Mouse (Mus musculus): ENCODE data around the gene Vgll3. TPM values are rescaled to one million over a fixed set of nuclear protein-coding genes. Genes with fewer than 3 reads are reported as not detected.

Gene Vgll3
- polyA plus RNA-seq (2016; fragmentation: Nextera tagmentation; extraction: Ambion mirVana), result 1.7 and 2.4 TPM in 2 replicates

DNA sequence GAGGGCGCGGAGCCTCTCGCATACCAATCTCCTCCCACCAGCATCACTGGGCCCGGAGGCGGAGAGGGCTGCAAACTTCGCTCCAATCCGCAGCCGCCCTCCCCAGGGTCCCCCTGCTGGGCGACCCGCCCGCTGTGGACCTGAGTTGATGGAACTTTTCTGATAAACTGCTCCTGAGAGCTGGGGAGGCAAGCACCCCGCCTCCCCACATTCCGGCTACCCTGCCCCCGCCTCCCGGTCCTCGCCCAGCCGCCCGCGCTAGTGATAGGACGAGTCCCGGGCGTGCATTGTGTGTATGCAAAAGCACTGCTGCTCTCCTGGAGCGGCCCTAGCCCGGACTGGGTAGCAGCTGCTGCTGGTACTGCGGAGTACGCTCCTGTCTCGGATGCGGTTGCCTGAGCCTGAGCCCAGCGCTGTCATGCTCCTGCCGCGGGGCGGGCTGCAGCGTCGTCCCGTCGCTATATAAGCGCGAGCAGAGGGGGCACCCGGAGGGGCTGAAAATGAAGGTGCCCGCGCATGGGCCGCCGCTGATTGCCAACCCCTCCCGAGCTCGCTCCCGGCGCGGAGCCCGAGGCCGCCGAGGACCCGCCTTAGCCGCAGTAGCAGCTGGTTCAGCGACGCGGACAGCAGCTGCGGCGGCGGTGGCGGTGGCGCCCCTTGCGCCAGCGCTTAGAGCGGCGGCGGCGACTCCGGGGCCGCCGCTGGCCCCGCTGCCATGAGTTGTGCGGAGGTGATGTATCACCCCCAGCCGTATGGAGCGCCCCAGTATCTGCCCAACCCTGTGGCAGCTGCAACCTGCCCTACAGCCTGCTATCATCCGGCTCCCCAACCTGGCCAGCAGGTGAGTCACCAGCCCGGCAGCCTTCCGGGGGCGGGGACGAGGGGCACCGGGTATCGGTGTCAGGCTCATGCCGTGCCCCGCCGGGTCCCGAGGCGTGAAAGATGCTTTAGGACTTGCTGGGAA, at the start of gene Vgll3:
Vgll3 (plus strand) TSS at position 340 of the 964 bp plus-strand sequence.
- Histone ChIP-seq H3K4me3 (peak within 1 kb of the TSS; percentile 68), H3K36me3 (replicated peaks) (no peaks in the 10 kb centered on the region), H3K4me1 (peaks cover 9% of the 10 kb centered on the region), H3K27me3 (ENCODE audit: poor library complexity, severe bottlenecking) (peaks cover 27% of the 10 kb centered on the region), H3K9me3 (no peaks in the 10 kb centered on the region; the same call in 1 of the 2 replicates), H3K27ac (peak within 1 kb of the TSS; percentile 82)
- DNase-seq (ENCODE audit: extremely low spot score, low spot score), result peak; percentile 83
- WGBS, result under 1% methylated on average over 86 of the region's 86 CpGs

DNA sequence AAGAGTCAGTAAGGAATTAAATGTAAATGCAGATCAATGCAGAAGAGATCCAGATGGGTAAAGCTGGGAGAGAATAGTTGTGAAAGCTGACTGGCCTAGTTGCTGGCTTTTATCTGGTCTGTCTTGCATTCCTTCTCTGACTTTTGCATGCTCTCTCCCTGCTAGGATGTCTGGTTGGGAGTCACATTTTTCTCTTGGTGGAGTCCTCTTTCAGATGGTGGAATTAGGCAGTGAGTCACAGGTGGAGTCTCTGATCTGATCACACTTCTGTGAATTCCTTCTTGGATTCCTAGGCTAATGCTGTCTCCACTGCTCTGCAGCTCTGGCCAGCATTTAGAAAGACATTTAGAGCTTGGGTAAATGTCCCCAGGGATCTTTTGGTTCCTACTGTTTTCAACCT, 49.1 kb upstream of the Vgll3 start:
- Histone ChIP-seq H3K9me3 (no peaks in the 10 kb centered on the region), H3K27ac (no peak overlapping the region), H3K27me3 (ENCODE audit: poor library complexity, severe bottlenecking) (no peaks in the 10 kb centered on the region), H3K4me3 (no peak overlapping the region), H3K36me3 (replicated peaks) (no peaks in the 10 kb centered on the region), H3K4me1 (no peaks in the 10 kb centered on the region)
- DNase-seq (ENCODE audit: extremely low spot score, low spot score), result no peak

DNA sequence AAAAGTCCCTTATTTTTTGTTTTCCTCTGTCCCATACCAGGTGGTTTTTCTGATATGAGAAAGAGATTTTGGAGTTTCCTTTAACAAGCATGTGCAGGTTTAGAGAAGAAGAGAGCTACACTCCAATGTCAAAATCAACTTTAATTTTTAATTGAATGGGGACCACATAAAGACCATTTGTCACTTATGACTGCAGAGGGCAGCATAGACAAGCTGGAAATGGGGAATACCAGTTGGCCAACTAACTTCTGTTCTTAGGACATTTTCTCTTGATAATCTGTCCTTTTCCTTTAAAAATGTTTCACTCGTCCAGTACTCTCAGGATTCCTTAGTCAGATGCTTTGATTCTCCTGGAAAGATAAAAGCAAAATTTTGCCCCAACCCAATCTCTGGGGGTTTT, 29.1 kb upstream of the Vgll3 start:
- no peak overlapping the region for H3K4me3 ChIP-seq
- no peaks in the 10 kb centered on the region for H3K4me1 ChIP-seq
- H3K27me3 ChIP-seq (ENCODE audit: poor library complexity, severe bottlenecking), result no peaks in the 10 kb centered on the region
- H3K36me3 ChIP-seq (replicated peaks), result no peaks in the 10 kb centered on the region
- no peak for DNase-seq (ENCODE audit: extremely low spot score, low spot score)
- 68% methylated on average over 1 of the region's 1 CpGs for WGBS
- no peak overlapping the region for H3K27ac ChIP-seq
- H3K9me3 ChIP-seq, result 0 out of 2 replicates have a peak, but pooled peaks cover 4% of the 10 kb centered on the region

DNA sequence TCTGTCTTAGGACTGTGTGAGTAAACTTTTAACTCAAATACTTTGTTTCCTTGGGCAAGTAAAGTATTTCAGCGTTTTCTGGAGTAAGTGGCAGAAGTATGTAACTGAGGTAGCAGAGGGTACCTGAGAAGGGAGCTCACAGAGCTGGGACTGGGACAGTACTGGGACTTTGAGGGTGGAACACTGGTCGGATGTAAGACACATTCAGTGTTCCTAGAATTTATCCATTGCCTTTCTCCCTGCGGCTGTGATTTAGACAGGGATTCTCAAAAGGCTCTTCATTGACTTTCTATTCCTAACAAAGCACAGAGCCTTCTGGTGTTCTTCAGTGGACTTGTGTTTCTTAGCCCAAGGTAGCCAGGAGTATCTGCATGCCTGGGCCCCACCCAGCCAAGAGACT, 1.0 kb downstream of the Vgll3 start:
- Histone ChIP-seq H3K27ac (no peak overlapping the region), H3K4me3 (peak overlapping the region; percentile 68), H3K36me3 (replicated peaks) (no peaks in the 10 kb centered on the region), H3K27me3 (ENCODE audit: poor library complexity, severe bottlenecking) (peaks cover 27% of the 10 kb centered on the region), H3K4me1 (peaks cover 9% of the 10 kb centered on the region), H3K9me3 (no peaks in the 10 kb centered on the region; the same call in 1 of the 2 replicates)
- no peak for DNase-seq (ENCODE audit: extremely low spot score, low spot score)
- 23% methylated on average over 3 of the region's 3 CpGs for WGBS

DNA sequence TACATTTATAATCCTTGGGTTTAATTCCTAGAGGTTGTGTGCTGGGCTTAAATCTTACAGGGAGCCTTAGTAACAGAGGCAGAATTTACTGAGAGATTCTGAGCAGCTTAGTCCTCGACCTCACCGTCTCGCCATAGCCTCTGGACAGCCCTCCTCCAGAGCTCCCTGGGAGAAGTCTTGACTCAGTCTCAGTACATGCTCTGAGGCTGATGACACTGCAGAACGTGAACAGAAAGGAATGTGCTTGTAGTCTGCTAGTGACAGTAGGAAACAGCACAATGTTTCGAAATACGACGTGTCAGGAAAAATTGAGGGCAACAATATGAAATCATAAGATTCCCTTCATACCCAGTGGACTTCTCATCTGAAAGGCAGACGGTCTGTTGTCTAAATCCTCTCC, 3.7 kb downstream of the Vgll3 start:
- H3K27me3 ChIP-seq (ENCODE audit: poor library complexity, severe bottlenecking), result peaks cover 23% of the 10 kb centered on the region
- H3K4me3 ChIP-seq, result no peak overlapping the region
- H3K36me3 ChIP-seq (replicated peaks), result no peaks in the 10 kb centered on the region
- DNase-seq (ENCODE audit: extremely low spot score, low spot score), result no peak
- no peaks in the 10 kb centered on the region for H3K9me3 ChIP-seq
- no peak overlapping the region for H3K27ac ChIP-seq
- peaks cover 9% of the 10 kb centered on the region for H3K4me1 ChIP-seq
- 77% methylated on average over 8 of the region's 8 CpGs for WGBS

DNA sequence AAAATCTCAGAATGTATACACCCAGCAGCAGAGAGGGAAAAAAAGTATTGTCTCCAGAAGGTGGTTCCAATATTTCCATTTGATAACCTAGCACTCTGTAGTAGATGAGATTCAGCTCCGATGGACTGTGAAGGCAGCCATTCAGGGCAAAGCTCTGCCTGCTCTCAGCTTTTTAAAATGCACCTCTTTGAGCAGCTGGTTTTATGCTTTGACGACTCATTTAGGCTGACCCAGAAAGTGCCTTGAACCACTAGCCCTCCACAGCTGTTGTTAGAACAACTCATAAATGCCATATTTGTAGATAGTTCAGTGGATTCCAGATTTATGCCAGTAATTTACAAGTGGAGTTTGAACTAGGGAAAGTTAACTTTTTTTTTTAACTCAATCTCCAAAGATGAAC, 5.7 kb downstream of the Vgll3 start:
- Histone ChIP-seq H3K4me3 (no peak overlapping the region), H3K36me3 (replicated peaks) (no peaks in the 10 kb centered on the region), H3K27me3 (ENCODE audit: poor library complexity, severe bottlenecking) (peaks cover 18% of the 10 kb centered on the region), H3K9me3 (no peaks in the 10 kb centered on the region), H3K27ac (no peak overlapping the region), H3K4me1 (peaks cover 2% of the 10 kb centered on the region)
- no peak for DNase-seq (ENCODE audit: extremely low spot score, low spot score)
- 52% methylated on average over 2 of the region's 2 CpGs for WGBS

DNA sequence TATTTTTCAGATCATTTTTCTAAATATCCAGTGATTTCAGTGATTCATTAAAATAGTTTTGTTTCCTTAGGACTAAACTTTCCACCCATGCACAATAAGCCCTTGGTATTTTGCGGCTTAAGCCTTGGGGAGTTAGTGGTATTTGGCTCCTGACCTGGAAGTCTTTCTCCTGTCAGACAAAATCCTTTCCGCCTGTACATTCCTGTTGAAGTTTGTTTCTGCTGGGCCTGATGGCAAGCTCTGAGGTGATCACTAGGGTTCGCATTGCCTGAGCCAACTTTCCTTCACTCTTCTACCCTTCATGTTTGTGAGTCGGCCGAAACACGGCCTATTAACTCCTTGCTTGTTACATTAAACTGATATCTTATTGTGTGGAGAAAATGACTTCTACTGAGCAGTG, 8.7 kb downstream of the Vgll3 start:
- no peaks in the 10 kb centered on the region for H3K4me1 ChIP-seq
- no peak overlapping the region for H3K4me3 ChIP-seq
- no peak overlapping the region for H3K27ac ChIP-seq
- 85% methylated on average over 6 of the region's 6 CpGs for WGBS
- DNase-seq (ENCODE audit: extremely low spot score, low spot score), result no peak
- H3K9me3 ChIP-seq, result no peaks in the 10 kb centered on the region
- H3K27me3 ChIP-seq (ENCODE audit: poor library complexity, severe bottlenecking), result no peaks in the 10 kb centered on the region
- no peaks in the 10 kb centered on the region for H3K36me3 ChIP-seq (replicated peaks)

DNA sequence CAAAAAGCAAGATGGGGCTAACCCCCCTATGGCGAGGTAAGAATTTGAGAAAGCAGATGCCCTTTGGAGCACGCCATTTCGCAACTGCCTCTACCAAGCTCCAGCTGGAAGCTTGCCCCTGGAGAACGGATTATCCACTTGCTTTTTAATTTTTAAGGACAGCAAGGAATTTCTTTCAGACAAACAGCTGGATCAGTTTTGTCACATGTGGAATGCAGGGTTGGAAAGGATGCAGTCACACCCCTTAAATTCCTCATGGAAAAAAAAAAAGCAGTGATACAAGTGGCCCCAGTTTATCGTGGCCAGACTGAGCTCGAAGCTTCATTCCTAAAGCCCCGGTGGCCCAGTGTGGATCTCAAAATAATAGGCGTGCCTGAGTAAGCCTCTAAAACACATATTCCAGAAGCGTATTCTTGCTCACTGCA, 13.1 kb downstream of the Vgll3 start:
- no peak overlapping the region for H3K27ac ChIP-seq
- DNase-seq (ENCODE audit: extremely low spot score, low spot score), result no peak
- H3K36me3 ChIP-seq (replicated peaks), result no peaks in the 10 kb centered on the region
- 92% methylated on average over 9 of the region's 9 CpGs for WGBS
- H3K4me3 ChIP-seq, result no peak overlapping the region
- H3K9me3 ChIP-seq, result no peaks in the 10 kb centered on the region
- H3K27me3 ChIP-seq (ENCODE audit: poor library complexity, severe bottlenecking), result no peaks in the 10 kb centered on the region
- no peaks in the 10 kb centered on the region for H3K4me1 ChIP-seq

DNA sequence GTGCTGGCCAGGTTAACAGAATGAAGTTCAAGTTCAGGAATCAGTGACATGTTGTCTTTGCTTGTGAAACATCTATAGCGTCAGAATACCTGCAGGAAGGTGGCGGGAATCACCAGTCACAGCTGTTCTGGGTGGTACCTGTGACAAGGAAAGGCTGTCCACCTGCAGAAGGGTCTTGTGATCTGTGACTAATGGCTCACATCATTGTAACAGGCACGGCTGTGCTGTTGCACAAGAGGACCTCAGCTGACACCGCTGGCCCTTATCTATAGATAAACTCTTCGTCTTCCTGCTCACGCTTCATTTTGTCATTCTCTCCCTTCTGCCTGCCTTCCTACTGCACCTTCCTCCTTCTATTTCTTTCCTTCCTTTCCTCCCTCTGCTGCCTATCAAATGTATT, 14.0 kb downstream of the Vgll3 start:
- H3K4me3 ChIP-seq, result no peak overlapping the region
- WGBS, result 93% methylated on average over 6 of the region's 6 CpGs
- DNase-seq (ENCODE audit: extremely low spot score, low spot score), result no peak
- H3K27me3 ChIP-seq (ENCODE audit: poor library complexity, severe bottlenecking), result no peaks in the 10 kb centered on the region
- H3K27ac ChIP-seq, result no peak overlapping the region
- H3K36me3 ChIP-seq (replicated peaks), result no peaks in the 10 kb centered on the region
- no peaks in the 10 kb centered on the region for H3K9me3 ChIP-seq
- no peaks in the 10 kb centered on the region for H3K4me1 ChIP-seq

DNA sequence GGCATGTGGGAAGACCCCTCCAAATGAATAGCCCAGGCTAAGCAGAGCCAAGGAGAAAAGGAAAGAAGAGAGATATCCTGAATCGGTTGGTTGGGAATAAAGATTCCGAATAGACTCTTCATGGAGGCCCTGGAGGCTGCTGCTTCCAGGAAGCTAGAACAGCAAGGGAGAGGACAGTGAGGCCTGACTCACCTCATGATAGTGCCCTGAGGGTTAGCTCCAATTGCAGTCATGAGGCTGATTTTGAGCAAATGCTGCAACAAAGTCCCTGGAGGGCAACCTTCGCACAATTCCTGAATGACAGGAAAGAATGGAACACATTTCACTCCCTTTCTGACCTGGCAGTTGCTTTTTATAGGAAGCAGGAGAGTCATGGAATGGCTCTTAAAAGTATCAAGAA, 19.7 kb downstream of the Vgll3 start:
- H3K27me3 ChIP-seq (ENCODE audit: poor library complexity, severe bottlenecking), result no peaks in the 10 kb centered on the region
- no peak for DNase-seq (ENCODE audit: extremely low spot score, low spot score)
- no peaks in the 10 kb centered on the region for H3K36me3 ChIP-seq (replicated peaks)
- 84% methylated on average over 3 of the region's 3 CpGs for WGBS
- H3K27ac ChIP-seq, result no peak overlapping the region
- H3K4me1 ChIP-seq, result no peaks in the 10 kb centered on the region
- H3K4me3 ChIP-seq, result no peak overlapping the region
- no peaks in the 10 kb centered on the region for H3K9me3 ChIP-seq

DNA sequence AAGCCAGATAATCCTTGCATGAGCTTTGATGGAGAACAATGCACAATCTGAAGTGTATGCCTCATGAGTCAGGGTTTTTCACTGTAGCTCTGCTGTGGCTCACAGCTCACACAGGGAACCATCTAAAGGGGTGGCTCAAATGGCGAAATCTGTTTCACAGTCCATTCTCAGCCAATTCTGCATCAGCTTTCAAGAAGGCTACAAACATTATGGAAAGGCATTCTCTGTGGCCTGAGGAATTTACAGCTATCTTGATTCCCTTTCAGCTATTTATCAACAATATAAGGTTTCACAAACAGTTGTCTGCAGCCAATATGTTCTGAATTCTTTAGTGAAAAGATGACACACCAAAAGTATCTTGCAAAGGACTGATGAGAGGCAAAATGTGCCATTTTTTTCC, 35.1 kb downstream of the Vgll3 start:
- 90% methylated on average over 1 of the region's 1 CpGs for WGBS
- H3K27me3 ChIP-seq (ENCODE audit: poor library complexity, severe bottlenecking), result no peaks in the 10 kb centered on the region

DNA sequence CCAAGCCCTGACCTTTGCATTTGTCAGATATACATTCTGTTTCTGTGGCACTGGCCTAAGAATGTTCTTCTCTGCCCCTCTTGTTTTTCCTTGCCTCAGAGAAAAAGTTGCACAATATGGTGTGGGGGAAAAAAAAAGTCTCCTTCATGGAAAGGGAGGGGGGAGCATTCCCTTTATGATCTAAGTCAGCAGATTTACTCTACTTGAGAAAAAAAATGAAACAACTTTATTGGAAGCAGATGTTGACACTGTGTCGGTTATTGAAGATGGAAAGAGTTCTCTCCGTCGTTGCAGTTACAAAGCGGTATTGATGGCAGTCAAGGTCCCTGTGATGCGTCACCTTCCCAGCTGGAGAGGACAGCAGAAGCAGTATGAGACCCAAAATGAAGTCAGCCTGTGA, 49.4 kb downstream of the Vgll3 start:
- no peak overlapping the region for H3K4me3 ChIP-seq
- H3K27me3 ChIP-seq (ENCODE audit: poor library complexity, severe bottlenecking), result no peaks in the 10 kb centered on the region
- H3K9me3 ChIP-seq, result no peaks in the 10 kb centered on the region
- DNase-seq (ENCODE audit: extremely low spot score, low spot score), result no peak
- H3K4me1 ChIP-seq, result no peaks in the 10 kb centered on the region
- no peaks in the 10 kb centered on the region for H3K36me3 ChIP-seq (replicated peaks)
- H3K27ac ChIP-seq, result no peak overlapping the region
- WGBS, result 71% methylated on average over 5 of the region's 5 CpGs

More for the DNA sequence above, 35.1 kb downstream of the Vgll3 start:
- DNase-seq (ENCODE audit: extremely low spot score, low spot score), result no peak
- H3K27ac ChIP-seq, result no peak overlapping the region
- H3K4me1 ChIP-seq, result no peaks in the 10 kb centered on the region
- no peaks in the 10 kb centered on the region for H3K36me3 ChIP-seq (replicated peaks)
- no peak overlapping the region for H3K4me3 ChIP-seq
- H3K9me3 ChIP-seq, result no peaks in the 10 kb centered on the region

DNA sequence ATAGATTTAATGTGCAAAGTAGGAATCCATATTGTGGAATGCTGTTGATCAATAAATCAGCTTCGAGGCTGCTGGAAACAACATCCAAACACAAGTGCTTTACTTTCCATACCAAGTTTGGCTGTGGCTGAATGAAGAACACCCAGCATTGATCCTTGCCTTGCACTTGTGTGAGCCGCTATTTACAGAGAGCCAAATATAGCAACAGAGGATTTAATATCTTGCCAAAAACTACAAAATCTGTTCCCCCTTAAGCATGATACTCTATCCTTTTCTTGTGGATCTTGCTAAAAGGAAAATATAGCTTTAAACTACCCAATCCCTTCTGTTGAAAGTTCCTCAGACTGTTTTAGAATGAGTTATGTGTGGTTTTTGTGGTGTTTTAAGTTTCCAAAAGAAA, 52.9 kb downstream of the Vgll3 start:
- Histone ChIP-seq H3K4me1 (no peaks in the 10 kb centered on the region), H3K27me3 (ENCODE audit: poor library complexity, severe bottlenecking) (no peaks in the 10 kb centered on the region), H3K4me3 (no peak overlapping the region), H3K9me3 (no peaks in the 10 kb centered on the region), H3K27ac (no peak overlapping the region), H3K36me3 (replicated peaks) (no peaks in the 10 kb centered on the region)
- DNase-seq (ENCODE audit: extremely low spot score, low spot score), result no peak
- 94% methylated on average over 2 of the region's 2 CpGs for WGBS

Measured in forebrain, embryonic 10.5 days (tissue).